Mouse (Mus musculus) cerebellum, adult (tissue): ENCODE measurements around the gene Csrp1.

ENCODE experiments used
- ATAC-seq: cut with Nextera tagmentation; 2 replicates; pipeline ENCODE4 v1.9.2; 2017; ENCODE audit warnings: mild to moderate bottlenecking, moderate library complexity, mixed read lengths; ENCODE audit not compliant: insufficient number of reproducible peaks, low FRiP score, low TSS enrichment

The Csrp1 gene

DNA sequence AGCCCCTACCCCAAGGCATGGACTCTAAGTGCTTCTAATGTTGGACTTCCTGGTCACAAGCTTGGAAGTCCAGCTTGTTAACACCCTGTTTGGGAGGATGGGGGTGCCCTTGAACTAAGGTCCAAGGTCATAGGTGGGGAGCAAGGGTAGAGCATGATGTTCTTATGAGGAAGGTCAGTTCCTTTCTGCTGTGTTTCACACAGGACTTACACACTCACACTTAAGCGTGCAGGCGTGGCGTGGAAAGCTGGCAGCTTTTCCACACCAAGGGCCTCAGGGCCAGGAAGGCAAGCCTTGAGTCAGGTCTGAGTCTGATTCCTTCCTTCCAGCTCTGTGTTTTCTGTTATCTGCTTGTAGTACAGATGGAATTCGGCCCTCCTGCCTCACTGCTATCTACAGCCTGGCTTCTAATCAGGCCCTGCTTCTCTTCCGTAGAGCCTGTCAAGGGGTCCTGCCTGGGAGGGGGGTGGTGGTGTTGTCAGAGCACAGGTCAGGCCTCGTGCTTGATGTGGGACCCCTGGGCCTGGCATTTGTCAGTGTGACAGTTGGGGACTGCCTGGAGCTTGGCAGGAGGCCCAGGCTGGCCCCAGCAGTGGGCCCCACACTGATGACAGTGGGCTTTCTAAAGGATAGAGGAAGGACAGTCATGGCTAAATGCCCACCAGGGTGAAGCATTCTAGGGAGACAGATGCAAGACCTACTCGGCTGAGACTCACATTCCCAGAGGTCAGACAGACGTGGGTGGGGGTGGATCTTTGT is 80.5 kb downstream of the Csrp1 start:
- ATAC-seq, result no peak
